11 mouse cellular contexts compared by ENCODE assay signal in genomic region chr12:52393981-52394718, GRCm38 (mm10).
A peak's percentile ranks its signal among the peaks of the same experiment; 100 is the strongest.
DNase-seq lines count a peak whose midpoint lies in the region; ATAC-seq and TF ChIP-seq lines count a peak whose summit lies in the region.
"Had no signal": no experiment of that assay in that cellular context is flagged by ENCODE, and none has a peak within 500 bp of the region (broad histone marks: within the 10 kb centered on the region; RNA-seq: fewer than 3 reads in every experiment).

No protein-coding gene starts in this region.

- no peak for TF ChIP-seq CTCF in olfactory bulb, adult 2 months (IDR thresholded peaks at IDR 0.05; ENCODE audit: insufficient read depth, low read depth, low read length)

- no peak overlapping the region for H3K27ac ChIP-seq in neural tube, embryonic 12.5 days
- H3K27ac ChIP-seq in neural tube, embryonic 15.5 days (replicated peaks), result no peak overlapping the region
- 0 out of 2 replicates have a peak overlapping the region, but pooled peaks have one; percentile 38 for H3K27ac ChIP-seq in forebrain, embryonic 16.5 days (ENCODE audit: low read length)
- 0 out of 2 replicates have a peak overlapping the region, but pooled peaks have one; percentile 36 for H3K27ac ChIP-seq in olfactory bulb, adult 2 months (ENCODE audit: insufficient read depth, low read depth, low read length)

- no peaks in the 10 kb centered on the region for H3K36me3 ChIP-seq in neural tube, embryonic 12.5 days
- no peaks in the 10 kb centered on the region for H3K36me3 ChIP-seq in neural tube, embryonic 15.5 days
- H3K36me3 ChIP-seq in forebrain, embryonic 16.5 days (ENCODE audit: control insufficient read depth, insufficient read depth), result no peaks in the 10 kb centered on the region
- H3K36me3 ChIP-seq: heart, embryonic 10.5 days had no signal

- H3K27me3 ChIP-seq in neural tube, embryonic 12.5 days (replicated peaks), result no peaks in the 10 kb centered on the region
- H3K27me3 ChIP-seq in neural tube, embryonic 15.5 days (replicated peaks), result no peaks in the 10 kb centered on the region
- H3K27me3 ChIP-seq in forebrain, embryonic 16.5 days (replicated peaks; ENCODE audit: control insufficient read depth, insufficient read depth, low read length), result no peaks in the 10 kb centered on the region

- WGBS in neural tube, embryonic 12.5 days, result 71% methylated on average over 15 of the region's 15 CpGs
- WGBS in neural tube, embryonic 15.5 days, result 62% methylated on average over 15 of the region's 15 CpGs
- 50% methylated on average over 15 of the region's 15 CpGs for WGBS in forebrain, embryonic 16.5 days
- 66% methylated on average over 15 of the region's 15 CpGs for WGBS in olfactory bulb, adult 2 months

- 0 out of 2 replicates have a peak, but pooled peaks have one; percentile 56 for ATAC-seq in neural tube, embryonic 12.5 days (ENCODE audit: low FRiP score, low read depth)
- no peak for ATAC-seq in neural tube, embryonic 15.5 days (ENCODE audit: low FRiP score)
- 0 out of 2 replicates have a peak, but pooled peaks have one; percentile 7 for ATAC-seq in forebrain, embryonic 16.5 days

- no peak overlapping the region for H3K4me3 ChIP-seq in neural tube, embryonic 12.5 days
- no peak overlapping the region for H3K4me3 ChIP-seq in neural tube, embryonic 15.5 days (replicated peaks)
- H3K4me3 ChIP-seq in forebrain, embryonic 16.5 days (replicated peaks; ENCODE audit: low read length), result no peak overlapping the region
- no peak overlapping the region for H3K4me3 ChIP-seq in olfactory bulb, adult 2 months (ENCODE audit: insufficient read depth, low read depth, low read length)
- H3K4me3 ChIP-seq: heart, embryonic 10.5 days had no signal

- no peaks in the 10 kb centered on the region for H3K9me3 ChIP-seq in neural tube, embryonic 12.5 days
- no peaks in the 10 kb centered on the region for H3K9me3 ChIP-seq in neural tube, embryonic 15.5 days (replicated peaks)
- no peaks in the 10 kb centered on the region for H3K9me3 ChIP-seq in forebrain, embryonic 16.5 days (ENCODE audit: control insufficient read depth, low read length)
- H3K9me3 ChIP-seq: heart, embryonic 10.5 days had no signal

- H3K4me1 ChIP-seq in neural tube, embryonic 12.5 days, result peaks cover 12% of the 10 kb centered on the region
- peaks cover 36% of the 10 kb centered on the region for H3K4me1 ChIP-seq in neural tube, embryonic 15.5 days
- peaks cover 48% of the 10 kb centered on the region for H3K4me1 ChIP-seq in forebrain, embryonic 16.5 days (replicated peaks; ENCODE audit: control insufficient read depth, insufficient read depth, low read length)
- H3K4me1 ChIP-seq in olfactory bulb, adult 2 months (ENCODE audit: control insufficient read depth, insufficient read depth, low read length), result peaks cover 16% of the 10 kb centered on the region

- no peak overlapping the region for H3K4me2 ChIP-seq in neural tube, embryonic 12.5 days (replicated peaks)
- no peak overlapping the region for H3K4me2 ChIP-seq in neural tube, embryonic 15.5 days
- 0 out of 2 replicates have a peak overlapping the region, but pooled peaks have one; percentile 3 for H3K4me2 ChIP-seq in forebrain, embryonic 16.5 days (ENCODE audit: low read length)

- no peak overlapping the region for H3K9ac ChIP-seq in neural tube, embryonic 12.5 days
- no peak overlapping the region for H3K9ac ChIP-seq in neural tube, embryonic 15.5 days (replicated peaks)
- H3K9ac ChIP-seq in forebrain, embryonic 16.5 days (replicated peaks; ENCODE audit: low read depth, low read length), result no peak overlapping the region

- DNase-seq in adrenal gland, postnatal 10 days, result peak; percentile 29
- DNase-seq in adrenal gland, postnatal 25 days, result no peak
- no peak for DNase-seq in gastrocnemius, postnatal 36 days
- no peak for DNase-seq in right cerebral cortex, postnatal 25 days
- DNase-seq: cerebellum, postnatal 25 days; liver had no signal

- intact Hi-C loops in gastrocnemius, postnatal 36 days (cut with DNase I), result no loop called here

- TF ChIP-seq POLR2A in olfactory bulb, adult 2 months (IDR thresholded peaks at IDR 0.05; ENCODE audit: insufficient read depth, low read depth, low read length), result no peak

Comparison
In these comparisons a context has a peak if more than half of its experiments do, and no peak if none do; other contexts are left out.
1. H3K27ac ChIP-seq: peak in forebrain, embryonic 16.5 days (single experiment) and olfactory bulb, adult 2 months (single experiment); none in neural tube, embryonic 12.5 days (single experiment) and neural tube, embryonic 15.5 days (single experiment).